Mouse (Mus musculus) testis, adult 10 weeks (tissue): ENCODE data around the gene Cbx7. TPM values are rescaled to one million over a fixed set of nuclear protein-coding genes. Genes with fewer than 3 reads are reported as not detected.

Experiments
- polyA plus RNA-seq: library from polyadenylated mRNA; stranded (reverse); fragments of 350-450 nt; fragmentation: Illumina TruSeq; extraction: RNeasy Lipid Tissue Mini Kit (QIAGEN cat#74804); gene quantifications from one replicate; pipeline ENCODE4 v1.2.3, GENCODE M21; 2014; ENCODE audit warnings: low read depth, low replicate concordance

Gene Cbx7
- polyA plus RNA-seq, result 2.8 TPM

DNA sequence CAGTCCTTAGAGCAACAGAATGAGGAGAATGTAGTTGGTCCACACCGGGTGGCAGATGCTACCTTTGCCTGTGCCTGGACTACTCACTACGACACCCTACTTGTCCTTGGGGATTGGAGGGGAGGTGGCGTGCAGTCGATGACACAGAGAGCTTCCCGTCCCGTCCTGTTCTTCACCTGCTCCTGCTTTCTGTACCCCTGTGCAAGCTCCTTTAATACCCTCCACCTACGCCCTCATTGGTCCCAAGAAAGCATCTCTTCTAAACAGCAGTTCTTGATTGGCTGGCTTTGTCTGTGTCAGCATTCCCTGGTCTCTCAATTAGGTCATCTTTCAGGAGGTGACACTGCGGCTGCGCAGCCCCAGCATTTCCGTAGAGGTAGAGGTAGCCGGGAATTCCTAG, at the start of gene Cbx7:
Gene Cbx7, minus strand, starts transcription at position 180 of the 400 bp plus-strand sequence.

DNA sequence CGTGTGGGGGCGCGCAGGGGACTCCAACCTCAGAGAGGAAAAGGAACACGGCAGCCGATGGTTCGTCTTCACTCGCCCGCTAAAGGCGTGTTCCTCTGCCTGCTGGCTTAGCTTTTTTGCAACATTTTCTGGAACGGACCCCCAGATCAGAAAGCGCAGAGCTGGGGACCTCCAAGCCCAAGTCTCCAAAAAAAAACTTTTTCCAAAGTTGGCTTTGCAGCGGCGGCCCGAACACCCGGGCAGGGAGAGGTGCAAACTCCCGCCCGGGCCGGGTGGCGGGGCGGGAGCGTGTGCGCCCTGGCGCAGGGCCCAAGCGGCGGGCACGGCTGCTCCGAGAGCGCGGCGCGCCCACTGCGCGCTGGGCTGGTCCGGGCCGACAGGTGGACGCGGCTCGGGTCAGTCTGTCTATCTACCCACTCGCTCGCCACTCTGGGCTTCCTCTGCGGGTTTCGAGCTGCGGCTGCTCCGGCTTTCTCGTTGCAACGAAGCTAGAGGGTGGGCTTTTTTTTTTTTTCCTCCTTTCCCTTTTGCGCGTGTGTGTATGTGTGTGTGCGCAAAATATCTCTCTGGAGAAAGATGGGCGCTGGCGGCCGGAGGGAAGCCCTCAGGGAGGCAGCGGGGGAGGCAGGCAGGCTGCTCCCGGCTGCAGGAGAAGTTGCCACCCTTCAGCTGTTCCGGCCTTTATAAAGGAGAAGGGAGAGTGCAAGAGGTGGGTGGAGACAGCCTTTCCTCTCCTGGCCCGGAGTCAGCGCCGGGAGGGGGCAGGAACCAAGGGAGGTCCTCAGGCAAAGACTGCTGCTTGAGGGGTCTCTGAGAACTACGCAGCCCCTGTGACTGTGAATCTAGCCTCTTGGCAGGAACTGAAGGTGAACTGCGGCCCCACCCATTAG, 43.6 kb upstream of the Cbx7 start, which contains the start of gene Pdgfb:
Gene Pdgfb, minus strand, starts transcription at position 657 of the 890 bp plus-strand sequence.

DNA sequence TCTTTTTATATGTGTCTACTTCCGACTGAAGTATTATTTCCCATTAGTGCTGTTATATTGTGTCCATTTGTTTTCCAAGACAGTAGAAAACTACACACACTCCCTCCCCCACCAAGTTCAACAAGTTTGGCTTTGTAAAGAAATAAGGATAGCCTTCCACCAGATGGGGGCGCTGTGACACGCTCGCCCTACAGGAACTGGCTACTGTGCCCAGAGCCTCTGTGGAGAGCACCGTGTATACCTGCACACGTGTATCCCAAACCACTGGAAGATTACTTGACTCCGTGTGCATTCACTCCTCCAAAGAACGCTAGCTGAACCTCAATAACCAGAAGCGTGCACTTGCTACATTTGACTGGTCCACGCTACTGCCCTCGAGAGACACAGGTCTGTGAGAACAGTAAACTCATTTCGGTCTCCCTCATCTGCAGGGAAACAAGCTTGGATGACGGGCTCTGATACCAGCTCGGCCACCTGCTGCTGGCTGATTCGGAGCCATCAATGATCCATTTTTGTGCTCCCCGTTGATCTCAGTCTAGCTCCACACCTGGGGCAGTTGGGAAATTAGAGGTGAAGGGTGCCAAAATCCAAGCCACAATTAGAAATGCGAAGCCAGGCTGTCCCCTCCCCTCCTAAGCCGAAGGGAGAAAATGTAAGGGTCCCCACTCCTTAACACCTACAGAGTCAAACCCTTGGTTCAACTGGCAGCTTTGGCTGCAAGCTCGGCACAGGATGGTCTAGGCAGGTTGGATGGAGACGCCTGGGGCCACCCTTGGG, 79.3 kb downstream of the Cbx7 start, which contains the start of gene Apobec3:
Gene Apobec3, plus strand, starts transcription at position 224 of the 777 bp plus-strand sequence.

Other genes with a start within 250 kb of the Cbx7 start
- gene Sun2, start 228.6 kb downstream of the Cbx7 start, polyA plus RNA-seq, result 2.1 TPM
- 5.6 TPM for gene Dnal4, start 193.3 kb downstream of the Cbx7 start, polyA plus RNA-seq
- 0.83 TPM for gene Nptxr, start 166.4 kb downstream of the Cbx7 start, polyA plus RNA-seq
- gene Npcd, start 136.9 kb downstream of the Cbx7 start, polyA plus RNA-seq, result not detected
- gene Cbx6, start 136.4 kb downstream of the Cbx7 start, polyA plus RNA-seq, result 0.90 TPM
- 3.6 TPM for gene Apobec3, start 79.5 kb downstream of the Cbx7 start, polyA plus RNA-seq
- 0.08 TPM for gene Pdgfb, start 43.9 kb upstream of the Cbx7 start, polyA plus RNA-seq
- gene Syngr1, start 120.2 kb upstream of the Cbx7 start, polyA plus RNA-seq, result 0.06 TPM
- gene Rpl3, start 120.7 kb upstream of the Cbx7 start, polyA plus RNA-seq, result 57.2 TPM
- 0.08 TPM for gene Tab1, start 162.0 kb upstream of the Cbx7 start, polyA plus RNA-seq
- 0.25 TPM for gene Mgat3, start 202.6 kb upstream of the Cbx7 start, polyA plus RNA-seq